Mouse (Mus musculus): ENCODE results near the gene Fscn1.

DNA sequence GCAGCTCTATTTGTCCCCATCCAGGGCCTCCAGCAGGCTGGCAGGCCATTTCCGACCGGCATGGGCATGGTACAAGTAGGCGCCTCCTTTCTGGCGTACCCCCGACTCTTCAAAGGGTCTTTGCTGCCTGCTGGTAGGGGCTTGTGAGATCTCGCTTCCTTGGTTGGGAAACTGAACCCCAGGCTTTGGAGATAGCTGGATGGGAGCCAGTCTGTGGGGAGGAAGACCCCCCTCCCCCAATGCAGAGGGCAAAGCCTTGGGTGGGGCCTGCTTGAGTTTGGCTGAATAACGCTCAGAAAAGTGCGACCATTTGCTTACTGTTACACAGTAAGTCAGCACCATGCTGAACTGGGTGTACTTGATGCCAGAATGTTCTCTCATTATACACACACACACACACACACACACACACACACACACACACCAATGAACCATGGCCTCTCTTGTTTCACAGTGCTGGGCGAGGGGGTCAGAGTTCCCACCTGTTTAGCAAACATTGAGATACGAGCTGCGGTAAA is 2.4 kb downstream of the Fscn1 start:
- TF ChIP-seq EP300 (IDR thresholded peaks at IDR 0.05; ENCODE audit: low read depth): no peak
- no peak for TF ChIP-seq CTCF (IDR thresholded peaks at IDR 0.05; ENCODE audit: low read depth)
